Mouse (Mus musculus): ENCODE measurements around the gene 1700029H14Rik.

- TF ChIP-seq USF1 (IDR thresholded peaks at IDR 0.05; ENCODE audit: low read depth) (no peak), TCF12 (IDR thresholded peaks at IDR 0.05; ENCODE audit: insufficient read depth, poor library complexity, severe bottlenecking) (no peak), POLR2A (IDR thresholded peaks at IDR 0.05; ENCODE audit: insufficient read length, low read depth) (no peak), POLR2AphosphoS2 (IDR thresholded peaks at IDR 0.05; ENCODE audit: insufficient read length, low read depth) (no peak), MAX (IDR thresholded peaks at IDR 0.05; ENCODE audit: low read depth) (no peak), MYOG (IDR thresholded peaks at IDR 0.05; ENCODE audit: control insufficient read depth in 1 of 3, insufficient read depth in 1 of 3, insufficient read length in 2 of 3, low read depth in 2 of 3) (no peak), SRF (IDR thresholded peaks at IDR 0.05; ENCODE audit: control insufficient read depth, insufficient read length, low read depth) (no peak), MYOD1 (IDR thresholded peaks at IDR 0.05; ENCODE audit: control insufficient read depth in 1 of 3, insufficient read length in 2 of 3, low read depth in 2 of 3) (no peak), CEBPB (IDR thresholded peaks at IDR 0.05; ENCODE audit: insufficient read depth, poor library complexity, severe bottlenecking) (no peak)
These were observed 38.5 kb upstream of the 1700029H14Rik start for GRCm38 (mm10) chr8:13600716-13601115.
